Mouse (Mus musculus) thymus, postnatal 10 days (tissue): Measurements from ENCODE around the gene Ccdc6.

Source experiments
- DNase-seq, 2 experiments: peaks; one replicate each; pipeline ENCODE4 v3.0.0; 2021; ENCODE audit warnings: low spot score in 2 of 2

The Ccdc6 gene

DNA sequence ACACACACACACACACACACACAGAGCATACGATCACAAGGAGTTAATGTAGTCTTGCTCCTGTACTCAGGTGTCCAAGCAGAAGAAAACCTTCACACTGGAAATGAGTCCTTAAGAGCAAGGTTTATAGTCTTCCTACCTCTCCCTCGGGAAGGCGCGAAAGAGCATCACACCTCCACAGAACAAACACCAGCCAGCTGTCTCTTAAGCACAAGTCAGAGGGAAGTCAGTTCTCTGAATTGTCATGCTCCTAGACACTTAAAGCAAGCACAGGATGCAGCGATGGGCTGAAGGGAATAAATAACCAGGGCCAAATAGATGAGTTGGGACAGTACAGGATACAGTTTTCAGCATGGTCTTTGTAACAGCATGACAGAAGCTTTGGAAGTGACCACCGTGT is 35.8 kb downstream of the Ccdc6 start:
- DNase-seq: no peak

DNA sequence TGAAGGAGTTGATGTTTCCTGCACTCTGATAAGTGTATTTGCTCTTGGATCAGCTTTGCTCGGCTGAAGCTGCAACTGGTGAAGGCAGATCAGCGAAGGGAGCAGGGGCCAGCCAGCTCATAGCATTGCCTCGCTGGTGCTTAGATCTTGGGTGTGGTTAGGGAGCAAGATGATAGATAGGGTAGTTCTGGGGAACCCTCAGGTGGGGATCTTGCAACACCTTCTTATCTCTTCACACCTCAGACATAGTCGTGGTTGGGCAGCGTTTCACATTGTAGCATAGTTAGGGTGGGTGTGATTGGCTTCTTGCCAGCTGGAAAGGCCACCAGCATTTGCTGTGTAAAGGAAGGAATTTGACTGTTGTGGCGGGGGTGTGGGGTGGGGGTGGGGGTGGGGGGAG is 36.3 kb downstream of the Ccdc6 start:
- DNase-seq: no peak

DNA sequence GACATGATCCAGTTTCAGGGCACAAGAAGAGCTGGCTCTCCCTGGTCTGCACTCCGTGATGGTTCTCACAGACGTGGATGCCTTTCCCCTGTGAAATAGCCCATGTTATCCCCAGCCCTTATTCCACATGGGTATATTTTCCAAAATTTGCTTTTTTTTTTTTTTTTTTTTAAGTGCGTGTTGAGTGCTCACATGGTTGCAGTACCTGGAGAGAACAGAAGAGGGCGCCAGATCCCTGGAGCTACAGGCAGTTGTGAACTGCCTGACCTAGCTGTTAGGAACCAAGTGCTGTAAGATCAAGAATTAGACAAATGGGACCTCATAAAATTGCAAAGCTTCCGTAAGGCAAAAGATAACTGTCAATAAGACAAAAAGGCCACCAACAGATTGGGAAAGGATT is 38.8 kb downstream of the Ccdc6 start:
- DNase-seq: peak in 1 of 2 experiments; percentile 61

DNA sequence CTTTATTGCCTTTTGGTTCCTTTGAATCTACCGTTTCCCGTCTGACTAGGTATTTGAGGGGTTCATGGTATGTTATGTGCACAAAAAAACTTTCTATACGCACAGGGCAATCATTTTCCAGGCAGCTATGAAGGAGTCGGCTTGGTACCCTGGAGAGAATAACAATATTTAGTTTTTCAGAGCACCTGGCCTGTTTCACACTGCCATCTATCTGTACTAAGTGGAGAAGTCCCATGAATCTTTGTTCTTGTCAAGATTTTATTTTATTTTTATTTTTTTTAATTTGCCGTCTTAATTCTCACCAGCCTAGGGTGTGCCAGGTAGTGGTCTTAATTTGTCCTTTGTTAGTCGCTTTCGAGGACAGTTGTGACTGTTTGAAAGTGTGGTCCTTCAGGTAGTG is 40.7 kb downstream of the Ccdc6 start:
- DNase-seq: no peak

DNA sequence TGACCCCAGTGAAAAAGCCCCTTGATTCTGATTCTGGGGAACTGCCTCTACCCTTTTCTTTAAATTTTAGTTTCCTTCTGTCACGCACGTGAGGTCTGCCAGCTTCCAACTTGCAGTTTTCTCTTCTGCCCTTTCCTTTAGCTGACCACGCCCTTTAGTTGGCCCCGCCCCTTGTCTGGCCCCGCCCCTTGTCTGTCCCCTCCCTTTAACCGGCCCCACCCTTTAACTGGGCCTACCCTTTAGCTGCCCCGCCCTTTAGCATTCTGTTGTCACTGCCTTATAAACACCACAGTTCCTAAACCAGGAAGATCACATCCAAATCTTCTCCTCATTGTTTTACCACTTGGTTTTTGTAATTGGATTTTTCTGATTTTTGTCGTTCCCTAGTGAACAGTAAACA is 41.2 kb downstream of the Ccdc6 start:
- no peak for DNase-seq

DNA sequence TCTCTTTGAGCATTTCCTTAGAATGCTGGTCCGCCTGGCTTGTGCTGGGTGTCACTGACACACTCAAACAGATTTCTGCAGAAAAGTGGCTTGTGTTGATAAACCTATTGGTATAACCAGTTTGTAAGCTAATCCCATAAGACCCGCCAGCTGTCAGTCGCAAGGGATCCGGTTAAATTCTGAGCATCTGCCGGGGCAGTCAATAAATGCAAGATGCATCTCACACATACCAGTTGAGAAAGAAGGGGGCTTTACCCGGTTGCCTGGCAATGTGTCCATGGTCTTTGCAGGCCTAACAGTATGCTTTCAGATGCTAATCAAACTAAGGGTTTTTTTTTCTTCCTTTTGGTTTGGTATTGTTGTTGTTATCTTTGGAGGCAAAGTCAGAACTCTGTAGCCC is 42.4 kb downstream of the Ccdc6 start:
- DNase-seq: no peak

DNA sequence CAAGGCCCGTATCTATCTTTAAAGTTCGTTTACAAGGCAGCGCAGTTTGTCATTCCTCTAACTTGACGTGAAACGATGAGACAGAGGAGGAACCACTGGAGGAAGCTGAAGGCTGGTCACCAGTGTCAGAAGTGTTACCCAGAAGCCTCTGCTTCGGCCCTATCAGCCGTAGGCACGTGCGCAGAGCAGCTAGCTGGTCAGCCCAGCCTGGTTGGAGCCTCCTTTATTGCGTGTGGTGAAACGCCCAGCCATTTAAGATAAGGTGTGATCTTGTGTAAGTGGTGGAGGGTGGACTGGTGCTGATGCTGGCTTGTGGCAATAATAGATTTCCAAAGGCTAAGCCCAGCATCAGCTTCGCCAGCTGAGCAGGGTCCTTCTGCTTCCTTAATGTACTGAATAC is 43.5 kb downstream of the Ccdc6 start:
- no peak for DNase-seq

DNA sequence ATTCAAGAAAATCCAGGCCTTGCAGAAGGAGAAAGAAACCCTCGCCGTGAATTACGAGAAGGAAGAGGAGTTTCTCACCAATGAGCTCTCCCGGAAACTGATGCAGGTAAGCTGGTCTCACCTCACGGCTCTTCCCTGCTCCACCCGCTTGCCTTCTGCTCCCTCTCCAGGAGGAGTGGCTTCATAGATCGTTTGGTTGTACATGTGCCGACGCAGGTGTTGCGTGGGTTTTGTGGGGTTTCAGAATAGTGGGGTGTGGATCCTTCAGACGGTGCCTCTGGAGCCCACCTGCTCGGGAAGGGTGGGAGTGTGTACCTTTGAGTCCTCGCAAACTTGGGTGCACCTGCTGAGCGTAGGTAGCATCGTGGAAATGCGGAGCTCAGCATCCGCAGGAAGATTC is 45.7 kb downstream of the Ccdc6 start:
- DNase-seq: no peak

DNA sequence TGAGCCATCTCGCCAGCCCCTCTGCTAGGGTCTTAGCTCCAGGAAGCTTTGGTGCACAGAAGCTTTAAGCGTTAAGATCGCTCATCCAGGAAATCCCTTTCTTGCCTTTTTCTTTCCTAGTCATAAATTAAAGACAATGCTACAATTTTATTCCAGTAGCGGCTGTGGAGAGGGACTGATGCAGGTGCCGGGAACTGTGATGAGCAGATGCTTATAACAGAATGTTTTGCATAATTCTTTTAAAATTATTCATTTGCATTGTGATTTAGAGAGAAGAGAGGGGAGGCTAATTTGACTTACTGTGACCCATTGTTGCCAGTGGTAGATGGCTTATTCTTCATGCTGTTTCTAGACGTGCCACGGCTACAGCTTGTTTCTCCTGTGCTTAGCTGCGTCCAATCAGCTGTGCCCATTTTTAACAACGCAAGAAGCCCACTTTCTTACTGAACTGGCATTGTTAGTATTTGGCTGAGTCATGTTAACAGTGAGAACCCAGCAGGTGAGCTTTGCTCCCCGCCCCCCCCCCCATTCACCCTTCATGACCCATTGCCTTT is 47.2 kb downstream of the Ccdc6 start:
- DNase-seq: no peak

DNA sequence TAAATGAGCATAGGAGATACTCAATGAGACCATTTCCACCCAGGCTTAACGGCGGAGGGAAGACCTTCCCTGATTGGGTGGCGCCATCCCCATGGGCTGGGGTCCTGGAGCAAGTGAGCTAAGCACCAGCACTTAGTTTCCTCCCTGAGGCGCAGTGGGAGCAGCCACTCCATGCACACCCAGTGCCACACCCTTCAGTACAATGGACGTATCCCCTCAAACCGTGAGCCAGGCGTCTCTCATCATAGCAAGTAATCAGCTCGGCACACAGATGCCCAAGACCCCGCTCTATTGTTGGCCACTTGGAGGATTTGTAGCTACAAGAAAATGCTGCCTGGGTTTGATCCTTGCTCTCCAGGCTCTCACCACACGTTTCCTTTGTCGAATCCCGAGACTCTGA is 49.0 kb downstream of the Ccdc6 start:
- no peak for DNase-seq

DNA sequence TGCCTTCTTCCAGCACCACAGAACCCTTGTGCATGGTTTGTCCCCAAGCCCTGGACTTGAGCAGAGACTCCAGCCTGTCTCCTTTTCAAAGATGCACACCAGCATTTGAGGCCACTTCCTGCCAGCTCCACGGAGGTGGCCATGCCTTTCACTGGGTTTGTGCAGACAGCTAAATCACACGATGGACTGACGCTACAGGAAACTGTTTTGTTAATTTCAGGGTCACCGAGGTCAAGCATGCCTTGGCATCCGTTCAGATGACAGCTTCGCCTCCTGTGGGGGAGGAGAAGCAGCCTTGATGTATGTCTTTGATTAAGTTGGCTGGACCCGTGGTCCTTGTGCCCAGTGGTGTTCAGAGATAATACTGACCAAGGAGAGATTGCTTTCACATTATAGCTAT is 52.2 kb downstream of the Ccdc6 start:
- no peak for DNase-seq

DNA sequence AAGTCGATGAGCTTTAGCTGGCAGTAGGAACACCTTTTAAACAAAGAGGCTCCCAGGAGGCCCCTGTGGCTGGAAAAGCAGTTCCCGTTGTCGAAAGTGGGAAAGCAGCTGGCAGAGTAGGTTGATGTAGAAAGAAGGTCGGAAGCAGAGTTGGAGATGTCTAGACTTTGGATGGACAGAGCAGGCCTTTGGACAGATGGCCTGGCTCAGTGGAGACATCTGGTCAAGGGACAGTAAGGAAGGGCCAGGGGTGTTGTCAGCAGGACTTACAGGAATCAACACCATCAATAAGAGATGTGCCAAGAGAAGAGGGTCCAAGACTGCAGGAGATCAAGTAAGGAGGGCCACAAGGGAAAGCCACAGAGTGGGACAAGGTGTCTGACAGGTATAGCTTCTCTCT is 53.4 kb downstream of the Ccdc6 start:
- no peak for DNase-seq

DNA sequence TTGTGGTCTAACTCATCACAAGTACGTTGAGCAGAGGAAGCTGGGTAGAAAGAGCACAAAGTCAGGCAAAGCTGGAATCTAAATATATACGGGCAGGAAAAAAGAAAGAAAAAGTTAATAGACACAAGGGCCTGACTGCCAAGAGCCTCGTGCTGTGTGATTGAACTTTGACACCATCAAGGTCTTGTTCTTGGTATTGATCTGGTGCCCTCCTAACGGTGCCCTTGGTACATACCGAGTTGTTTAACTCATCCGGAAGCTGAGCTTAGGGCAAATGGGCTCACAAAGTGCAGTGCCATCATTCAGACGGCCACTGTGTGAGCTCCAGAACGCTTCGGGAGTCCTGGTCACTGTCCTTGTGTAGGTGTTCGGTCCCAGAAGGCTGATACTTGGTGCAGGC is 54.2 kb downstream of the Ccdc6 start:
- no peak for DNase-seq

DNA sequence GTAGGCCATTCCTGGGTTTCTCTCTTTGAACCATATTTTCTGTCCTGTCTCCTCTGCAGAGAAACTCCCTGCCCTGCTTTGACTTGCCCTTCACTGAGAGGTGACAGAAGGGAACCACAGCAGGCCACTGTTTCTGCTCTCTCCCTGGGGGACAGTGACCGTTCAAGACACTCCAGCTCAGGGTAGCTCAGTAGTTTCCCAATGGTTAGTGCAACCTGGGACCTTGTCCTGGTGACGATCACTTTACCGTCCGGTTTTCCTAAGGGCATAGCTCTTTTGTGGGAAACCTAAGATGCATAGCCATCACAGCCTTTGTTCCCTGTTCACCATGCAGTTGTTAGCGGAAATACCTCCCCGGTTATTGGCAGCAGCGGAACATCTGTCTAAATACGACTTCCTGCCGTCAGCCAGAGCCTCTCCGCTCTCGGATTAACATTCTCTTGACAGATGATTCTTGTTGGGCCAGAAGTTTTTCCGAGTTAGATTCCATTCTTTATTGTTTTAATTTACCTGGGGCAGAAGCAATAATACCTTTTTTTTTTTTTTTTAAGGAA is 55.3 kb downstream of the Ccdc6 start:
- peak in 1 of 2 experiments; percentile 15 for DNase-seq

DNA sequence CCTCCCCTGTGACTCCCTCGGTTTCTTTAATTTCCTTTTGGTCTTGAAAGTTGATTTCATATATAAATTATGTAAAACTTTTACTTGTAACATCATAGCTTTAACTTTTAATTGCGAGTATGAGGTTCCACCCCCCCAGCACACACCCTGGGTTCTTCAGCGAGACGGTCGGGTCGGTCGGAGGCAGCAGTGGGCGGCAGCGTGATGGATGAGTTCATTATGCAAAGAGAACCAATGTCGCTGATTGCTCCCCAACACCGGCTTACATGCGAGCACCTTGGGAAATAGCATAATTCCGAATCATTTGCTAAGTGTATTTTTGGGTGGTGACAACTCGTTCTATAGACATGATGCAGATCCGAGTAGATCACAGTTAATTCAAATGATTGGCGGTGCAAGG is 56.9 kb downstream of the Ccdc6 start:
- no peak for DNase-seq

DNA sequence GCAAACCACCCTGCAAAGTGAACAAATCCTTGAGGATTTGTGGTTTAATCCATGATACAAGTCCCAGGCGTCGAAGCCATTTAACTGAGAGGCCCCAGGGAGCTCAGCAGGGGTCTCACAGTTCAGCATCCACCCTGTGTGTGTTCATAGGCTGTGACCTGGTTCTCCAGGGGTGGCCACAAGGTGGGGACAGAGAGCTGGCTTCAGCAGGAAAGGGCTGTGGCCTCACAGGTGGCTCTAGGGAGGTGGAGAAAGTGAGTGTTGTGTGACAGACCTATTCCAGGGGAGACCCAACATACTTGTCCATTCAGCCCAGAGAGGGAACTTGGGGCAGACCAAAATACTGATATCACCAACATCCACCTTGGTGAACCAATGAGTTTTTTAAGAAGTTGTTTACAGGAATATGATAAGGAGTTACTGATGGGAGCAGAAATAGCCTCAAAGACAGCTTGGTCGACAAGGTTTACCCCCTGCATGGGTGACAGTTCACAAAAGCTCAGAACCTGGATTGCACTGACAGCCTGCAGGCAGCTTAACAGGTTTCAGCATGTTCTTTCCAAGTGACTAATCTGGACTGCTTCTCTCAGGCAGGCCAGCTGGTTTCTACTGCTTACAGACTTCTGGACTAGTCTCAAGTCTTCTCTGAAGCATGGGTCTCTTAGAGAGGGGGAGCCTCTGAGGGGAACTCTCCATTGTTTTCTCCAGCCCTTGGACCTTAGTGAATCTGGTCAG is 59.7 kb downstream of the Ccdc6 start:
- DNase-seq: peak; percentile 60 to 78

DNA sequence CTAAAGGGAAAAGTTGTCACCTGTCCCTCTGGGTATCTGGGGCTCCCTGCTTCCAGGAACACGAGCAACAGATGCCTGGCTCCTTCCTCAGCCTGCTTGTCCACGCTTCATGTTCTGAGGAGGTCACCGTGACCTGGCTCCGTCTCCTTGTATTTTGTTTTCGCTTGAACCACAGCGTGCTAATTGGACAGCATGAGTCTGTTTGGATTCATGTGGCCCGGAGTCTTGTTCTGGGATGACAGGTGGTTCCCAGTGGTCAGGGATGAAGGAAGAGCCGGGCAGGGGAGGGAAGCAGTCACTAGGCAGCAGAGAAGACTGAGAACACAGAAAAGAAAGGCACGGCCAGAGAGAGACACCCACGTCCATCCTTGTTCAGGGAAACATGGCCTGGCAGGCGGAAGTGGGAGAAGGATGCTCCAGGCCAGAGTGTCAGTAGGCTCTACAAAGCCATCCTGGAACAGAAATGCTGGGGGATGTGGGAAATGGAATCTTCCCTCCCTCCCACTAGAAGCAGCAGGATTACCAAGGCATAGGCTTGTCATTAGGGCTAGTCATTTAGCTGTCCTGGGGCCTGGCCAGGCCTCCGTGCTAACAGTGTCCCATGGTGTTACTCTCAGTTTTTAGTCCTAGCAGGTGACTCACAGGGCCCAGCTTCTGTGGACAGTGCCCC is 62.9 kb downstream of the Ccdc6 start:
- no peak for DNase-seq

DNA sequence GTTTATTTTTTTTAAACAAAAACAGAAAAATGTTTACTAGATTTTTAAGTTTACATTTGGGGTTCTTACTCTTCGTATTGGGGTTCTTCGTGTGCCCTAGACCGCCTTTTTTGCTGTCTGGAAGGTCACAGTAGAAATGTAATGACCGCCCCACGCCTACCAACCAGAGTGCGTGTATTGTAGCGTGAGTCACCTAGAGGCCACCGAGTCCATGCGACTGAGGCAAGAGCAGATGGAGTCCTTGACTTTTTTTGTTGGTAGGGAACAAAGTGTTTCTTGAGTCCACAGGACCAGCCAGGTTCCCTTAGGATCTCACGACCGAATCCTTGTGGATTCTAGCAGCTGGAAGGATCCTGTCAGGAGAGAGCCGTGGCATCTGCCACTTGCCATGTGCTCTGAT is 63.9 kb downstream of the Ccdc6 start:
- no peak for DNase-seq

DNA sequence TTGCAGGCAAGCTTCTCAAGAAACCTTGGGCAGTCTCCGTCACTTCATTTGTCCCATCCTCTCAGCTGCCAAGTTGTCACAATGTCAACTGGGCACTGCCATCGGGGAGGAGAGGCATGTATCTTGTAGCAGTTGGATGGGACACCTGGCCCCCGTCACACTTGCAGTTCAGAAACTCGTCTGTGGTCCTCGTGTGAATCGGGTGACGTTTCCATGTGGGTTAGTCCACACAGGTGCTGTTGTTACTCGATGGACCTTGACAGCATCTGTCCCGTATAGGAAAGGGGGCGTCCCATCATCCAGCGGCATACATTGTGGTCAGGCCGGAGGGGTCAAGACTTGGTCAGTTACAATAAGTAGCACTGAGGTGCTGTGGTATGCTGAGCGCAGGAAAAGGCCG is 64.6 kb downstream of the Ccdc6 start:
- DNase-seq: no peak

DNA sequence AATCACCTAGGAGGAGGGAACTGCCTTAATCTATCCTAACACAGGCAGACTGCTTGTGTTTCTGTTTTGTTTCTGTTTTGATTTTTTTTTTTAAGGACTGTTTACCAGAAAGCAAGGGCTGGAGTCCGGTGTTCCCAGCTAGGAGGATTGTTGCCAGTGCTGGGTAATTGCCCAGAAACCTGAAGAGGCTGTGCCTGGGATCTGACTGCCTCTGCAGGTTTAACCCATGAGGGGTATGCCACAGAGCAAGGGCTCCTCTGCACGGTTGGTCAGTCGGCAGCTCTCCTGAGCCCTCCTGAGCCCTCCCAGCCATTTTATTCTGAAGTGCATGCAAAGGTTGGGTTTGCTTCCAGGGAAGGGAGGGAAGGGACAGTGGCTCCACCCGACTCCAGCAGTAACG is 66.8 kb downstream of the Ccdc6 start:
- DNase-seq: no peak

DNA sequence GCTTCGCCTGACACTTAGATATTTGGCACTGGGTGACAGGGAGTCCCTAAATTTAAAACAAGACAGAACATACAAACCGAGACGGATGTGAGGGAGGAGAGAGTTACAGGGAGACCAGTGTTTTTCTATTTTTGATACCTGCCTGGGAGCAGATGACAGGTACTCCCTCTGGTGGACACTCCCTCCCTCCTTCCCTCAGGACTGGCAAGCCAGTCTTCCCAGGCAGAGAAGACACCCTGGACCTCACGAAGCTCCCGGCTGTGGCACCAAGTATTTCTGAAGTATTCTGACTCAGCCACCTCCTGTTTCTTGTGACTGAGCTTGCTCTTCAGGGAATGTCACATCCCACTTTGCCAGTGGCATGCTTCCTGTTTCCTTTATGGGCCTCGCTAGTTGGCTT is 69.0 kb downstream of the Ccdc6 start:
- DNase-seq: no peak

DNA sequence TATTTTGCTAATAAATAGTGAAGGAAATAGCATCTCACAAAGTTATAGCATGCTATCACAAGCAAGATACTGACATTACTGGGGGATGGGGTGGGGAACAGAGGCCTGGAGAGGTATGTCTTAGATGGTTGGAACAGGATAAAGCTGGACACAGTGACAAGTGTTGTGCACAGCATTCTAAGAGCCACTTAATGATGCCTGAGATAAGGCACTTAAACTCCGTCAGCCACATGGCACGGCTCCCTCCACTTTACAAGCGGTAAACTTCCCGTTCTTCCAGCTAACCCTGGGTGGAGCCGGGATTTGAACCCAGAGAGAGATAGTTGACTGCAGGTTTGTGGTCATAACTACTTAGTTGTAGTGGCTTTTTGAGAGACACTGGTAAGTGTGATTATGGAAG is 69.5 kb downstream of the Ccdc6 start:
- DNase-seq: no peak

DNA sequence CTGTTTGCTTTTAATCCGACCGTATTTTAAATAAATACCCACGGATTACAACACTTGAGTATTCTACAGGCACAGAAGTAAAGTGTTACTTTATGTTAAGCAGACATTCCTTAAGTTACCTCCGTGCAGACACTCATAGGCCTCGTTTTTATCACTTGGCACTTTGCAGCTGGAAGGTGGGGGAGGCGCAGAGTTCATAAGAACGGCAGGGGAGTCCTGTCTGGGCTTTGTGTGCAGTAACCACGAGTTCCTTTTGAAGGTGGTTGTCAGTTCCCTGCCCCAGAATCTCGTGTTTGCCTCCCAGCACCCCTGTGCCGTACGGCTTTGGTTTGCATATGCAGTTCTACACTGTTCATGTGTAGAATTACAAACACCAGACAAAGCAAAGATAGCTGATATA is 70.7 kb downstream of the Ccdc6 start:
- no peak for DNase-seq
